ENCODE assay signal across 8 mouse cellular contexts in genomic region chr9:94538823-94539143, GRCm38 (mm10). TPM values are rescaled to one million over a fixed set of nuclear protein-coding genes. Genes with fewer than 3 reads are reported as not detected.
DNase-seq lines count a peak whose midpoint lies in the region; ATAC-seq and TF ChIP-seq lines count a peak whose summit lies in the region.

No protein-coding gene starts in this region.

- no peak for DNase-seq in left cerebral cortex, adult 2 months (ENCODE audit: extremely low spot score in 1 of 2, low spot score in 2 of 2)
- DNase-seq in left cerebral cortex, postnatal 14 days (ENCODE audit: low spot score in 2 of 2) = no peak
- DNase-seq in frontal cortex, postnatal 36 days (ENCODE audit: low spot score in 2 of 2) = no peak
- no peak for DNase-seq in layer of hippocampus, postnatal 25 days (ENCODE audit: extremely low spot score in 1 of 2, low spot score in 1 of 2)

- H3K27me3 ChIP-seq in embryonic facial prominence, embryonic 13.5 days = no peaks in the 10 kb centered on the region
- H3K27me3 ChIP-seq in intestine, embryonic 15.5 days (replicated peaks) = no peaks in the 10 kb centered on the region
- no peaks in the 10 kb centered on the region for H3K27me3 ChIP-seq in neural tube, embryonic 12.5 days (replicated peaks)

- no peak for TF ChIP-seq CTCF in left cerebral cortex, adult 2 months (IDR thresholded peaks at IDR 0.05)

- no peaks in the 10 kb centered on the region for H3K36me3 ChIP-seq in embryonic facial prominence, embryonic 13.5 days
- H3K36me3 ChIP-seq in intestine, embryonic 15.5 days = no peaks in the 10 kb centered on the region
- H3K36me3 ChIP-seq in neural tube, embryonic 12.5 days = no peaks in the 10 kb centered on the region

- intact Hi-C loops in left cerebral cortex, adult 2 months (cut with DNase I) = loop anchor here (2.0 to 10.0 kb wide), 10 partner anchors 68 to 1636 kb away; partner anchors contain the start of gene Slc9a9
- intact Hi-C loops in left cerebral cortex, postnatal 14 days (cut with DNase I) = loop anchor here (10.0 kb wide), 1 partner anchor 544 kb away; no protein-coding TSS in a partner anchor

- H3K9me3 ChIP-seq in embryonic facial prominence, embryonic 13.5 days = no peaks in the 10 kb centered on the region
- no peaks in the 10 kb centered on the region for H3K9me3 ChIP-seq in intestine, embryonic 15.5 days
- no peaks in the 10 kb centered on the region for H3K9me3 ChIP-seq in neural tube, embryonic 12.5 days

- peak overlapping the region; percentile 92 for H3K27ac ChIP-seq in left cerebral cortex, adult 2 months
- peak overlapping the region; percentile 98 for H3K27ac ChIP-seq in embryonic facial prominence, embryonic 13.5 days
- peak overlapping the region; percentile 97 for H3K27ac ChIP-seq in intestine, embryonic 15.5 days
- peak overlapping the region; percentile 87 for H3K27ac ChIP-seq in neural tube, embryonic 12.5 days

- peaks cover 14% of the 10 kb centered on the region for H3K4me1 ChIP-seq in embryonic facial prominence, embryonic 13.5 days
- H3K4me1 ChIP-seq in intestine, embryonic 15.5 days (replicated peaks) = no peaks in the 10 kb centered on the region
- peaks cover 14% of the 10 kb centered on the region for H3K4me1 ChIP-seq in neural tube, embryonic 12.5 days

- H3K4me3 ChIP-seq in left cerebral cortex, adult 2 months = peak overlapping the region; percentile 74
- peak overlapping the region; percentile 83 for H3K4me3 ChIP-seq in embryonic facial prominence, embryonic 13.5 days
- H3K4me3 ChIP-seq in intestine, embryonic 15.5 days (replicated peaks) = peak overlapping the region; percentile 67
- H3K4me3 ChIP-seq in neural tube, embryonic 12.5 days = peak overlapping the region; percentile 80

- H3K4me2 ChIP-seq in embryonic facial prominence, embryonic 13.5 days = peak overlapping the region; percentile 76
- H3K4me2 ChIP-seq in intestine, embryonic 15.5 days (replicated peaks) = peak overlapping the region; percentile 86
- peak overlapping the region; percentile 89 for H3K4me2 ChIP-seq in neural tube, embryonic 12.5 days (replicated peaks)

- WGBS in embryonic facial prominence, embryonic 13.5 days = 0% methylated on average over 22 of the region's 22 CpGs
- under 1% methylated on average over 22 of the region's 22 CpGs for WGBS in intestine, embryonic 15.5 days
- under 1% methylated on average over 22 of the region's 22 CpGs for WGBS in neural tube, embryonic 12.5 days

- peak overlapping the region; percentile 91 for H3K9ac ChIP-seq in embryonic facial prominence, embryonic 13.5 days
- peak overlapping the region; percentile 79 for H3K9ac ChIP-seq in intestine, embryonic 15.5 days
- peak overlapping the region; percentile 80 for H3K9ac ChIP-seq in neural tube, embryonic 12.5 days

- no peak; the same call in 1 of the 2 replicates for ATAC-seq in embryonic facial prominence, embryonic 13.5 days (ENCODE audit: insufficient number of reproducible peaks, insufficient read depth, low FRiP score, low TSS enrichment, low read depth)
- peak; percentile 69 for ATAC-seq in intestine, embryonic 15.5 days
- ATAC-seq in neural tube, embryonic 12.5 days (ENCODE audit: low FRiP score, low read depth) = peak; percentile 49; the same call in 1 of the 2 replicates
- no peak for ATAC-seq in activated CD4-positive, CD25-positive, alpha-beta regulatory T cell, adult 4 months

RNA-seq across cellular contexts. Expression of gene 1190002N15Rik, which starts 0.9 kb away (rescaled TPM):
- total RNA-seq in left cerebral cortex, adult 2 months (2021) = 10 to 100 TPM; 32.8 to 40.1 TPM
- 10 to 100 TPM; 36.8 to 41.3 TPM for total RNA-seq in left cerebral cortex, postnatal 14 days (2021)
- 14.2 and 21.9 TPM in 2 replicates for polyA plus RNA-seq in embryonic facial prominence, embryonic 13.5 days (2015; fragmentation: Nextera tagmentation; extraction: Ambion mirVana)
- polyA plus RNA-seq in intestine, embryonic 15.5 days (2015; fragmentation: Nextera tagmentation; extraction: Ambion mirVana) = 12.8 and 17.8 TPM in 2 replicates
- polyA plus RNA-seq in neural tube, embryonic 12.5 days (2016; fragmentation: Nextera tagmentation; extraction: Ambion mirVana) = 27.4 and 30.4 TPM in 2 replicates
- 1 to 10 TPM; 3.4 to 5.3 TPM for polyA plus RNA-seq in activated CD4-positive, CD25-positive, alpha-beta regulatory T cell, adult 4 months (2017; shearing (Covaris generic))
- 10 to 100 TPM; 19.2 to 21.7 TPM for total RNA-seq in layer of hippocampus, postnatal 25 days (2021)

Comparison
In these comparisons a context has a peak if more than half of its experiments do, and no peak if none do; other contexts are left out.
1. ATAC-seq: peak in intestine, embryonic 15.5 days (single experiment) and neural tube, embryonic 12.5 days (single experiment); none in embryonic facial prominence, embryonic 13.5 days (single experiment) and activated CD4-positive, CD25-positive, alpha-beta regulatory T cell, adult 4 months (single experiment).
2. Peak in every context shown above with its lines, with median percentiles within 50 percentile points of each other: H3K27ac ChIP-seq, H3K4me3 ChIP-seq, H3K4me2 ChIP-seq and H3K9ac ChIP-seq.